Mouse (Mus musculus): ENCODE results near the gene AC131692.1. TPM values are rescaled to one million over a fixed set of nuclear protein-coding genes. Genes with fewer than 3 reads are reported as not detected.

The AC131692.1 gene
- polyA plus RNA-seq, 1 experiment from 2014 or later: not detected

- H3K4me1 ChIP-seq (replicated peaks): no peaks in the 10 kb centered on the region
- H3K4me3 ChIP-seq (replicated peaks): no peak overlapping the region
- WGBS: 81% methylated on average over 6 of the region's 6 CpGs
- H3K9me3 ChIP-seq: no peaks in the 10 kb centered on the region
- H3K27ac ChIP-seq: no peak overlapping the region
- H3K27me3 ChIP-seq: no peaks in the 10 kb centered on the region
- H3K9ac ChIP-seq (replicated peaks): no peak overlapping the region
- ATAC-seq: no peak
- no peak overlapping the region for H3K4me2 ChIP-seq (replicated peaks)
- no peaks in the 10 kb centered on the region; the same call in 1 of the 2 replicates for H3K36me3 ChIP-seq
These were observed 8.1 kb downstream of the AC131692.1 start for GRCm38 (mm10) chr19:6102169-6102853.

- no peak overlapping the region for H3K4me2 ChIP-seq (replicated peaks)
- H3K4me1 ChIP-seq (replicated peaks): no peaks in the 10 kb centered on the region
- 75% methylated on average over 4 of the region's 4 CpGs for WGBS
- no peak overlapping the region for H3K4me3 ChIP-seq (replicated peaks)
- H3K9ac ChIP-seq (replicated peaks): 0 out of 2 replicates have a peak overlapping the region, but pooled peaks have one; percentile 1
- no peaks in the 10 kb centered on the region for H3K36me3 ChIP-seq
- no peaks in the 10 kb centered on the region for H3K27me3 ChIP-seq
- no peak overlapping the region for H3K27ac ChIP-seq
- no peak for ATAC-seq
- no peaks in the 10 kb centered on the region for H3K9me3 ChIP-seq
These were observed 10.3 kb downstream of the AC131692.1 start for GRCm38 (mm10) chr19:6104476-6104875.

- no peak within 1 kb of the TSS for H3K27ac ChIP-seq
- 89% methylated on average over 7 of the region's 7 CpGs for WGBS
- H3K4me2 ChIP-seq (replicated peaks): no peak within 1 kb of the TSS
- H3K27me3 ChIP-seq: no peaks in the 10 kb centered on the region
- H3K4me1 ChIP-seq (replicated peaks): no peaks in the 10 kb centered on the region
- H3K9ac ChIP-seq (replicated peaks): 0 out of 2 replicates have a peak within 1 kb of the TSS, but pooled peaks have one; percentile 1
- H3K36me3 ChIP-seq: no peaks in the 10 kb centered on the region
- no peak for ATAC-seq
- H3K4me3 ChIP-seq (replicated peaks): no peak within 1 kb of the TSS
- H3K9me3 ChIP-seq: no peaks in the 10 kb centered on the region
These were observed 11.4 kb downstream of the AC131692.1 start, which contains the start of gene Naaladl1 for GRCm38 (mm10) chr19:6105586-6105985. Naaladl1 (plus strand) TSS chr19:6105782.

- ATAC-seq: no peak
- Histone ChIP-seq H3K4me3 (replicated peaks) (no peak overlapping the region), H3K36me3 (peaks cover 42% of the 10 kb centered on the region), H3K9ac (replicated peaks) (no peak overlapping the region), H3K4me1 (replicated peaks) (peaks cover 17% of the 10 kb centered on the region), H3K27me3 (no peaks in the 10 kb centered on the region), H3K4me2 (replicated peaks) (no peak overlapping the region), H3K9me3 (no peaks in the 10 kb centered on the region), H3K27ac (no peak overlapping the region)
- WGBS: 73% methylated on average over 6 of the region's 6 CpGs
These were observed 18.9 kb downstream of the AC131692.1 start for GRCm38 (mm10) chr19:6113116-6113515.

GRCm38 (mm10) chr19:6116113-6116850, 22.1 kb downstream of the AC131692.1 start:
- Histone ChIP-seq H3K36me3 (peaks cover 47% of the 10 kb centered on the region), H3K27me3 (no peaks in the 10 kb centered on the region), H3K4me3 (replicated peaks) (peak overlapping the region; percentile 85), H3K4me1 (replicated peaks) (peaks cover 32% of the 10 kb centered on the region), H3K4me2 (replicated peaks) (peak overlapping the region; percentile 89; the same call in 1 of the 2 replicates), H3K9ac (replicated peaks) (peak overlapping the region; percentile 53), H3K9me3 (no peaks in the 10 kb centered on the region), H3K27ac (no peak overlapping the region)
- WGBS: 92% methylated on average over 15 of the region's 15 CpGs
- no peak for ATAC-seq

GRCm38 (mm10) chr19:6117346-6117985, 23.2 kb downstream of the AC131692.1 start:
- H3K9ac ChIP-seq (replicated peaks): peak overlapping the region; percentile 92
- H3K4me2 ChIP-seq (replicated peaks): peak overlapping the region; percentile 89
- no peak for ATAC-seq
- 5% methylated on average over 32 of the region's 32 CpGs for WGBS
- H3K9me3 ChIP-seq: no peaks in the 10 kb centered on the region
- H3K4me1 ChIP-seq (replicated peaks): peaks cover 32% of the 10 kb centered on the region
- peak overlapping the region; percentile 93 for H3K27ac ChIP-seq
- H3K4me3 ChIP-seq (replicated peaks): peak overlapping the region; percentile 85
- H3K27me3 ChIP-seq: no peaks in the 10 kb centered on the region
- peaks cover 47% of the 10 kb centered on the region for H3K36me3 ChIP-seq

- peak; percentile 89 for ATAC-seq
- WGBS: under 1% methylated on average over 67 of the region's 77 CpGs
- peaks cover 32% of the 10 kb centered on the region for H3K4me1 ChIP-seq (replicated peaks)
- H3K36me3 ChIP-seq: peaks cover 40% of the 10 kb centered on the region
- H3K9me3 ChIP-seq: no peaks in the 10 kb centered on the region
- no peaks in the 10 kb centered on the region for H3K27me3 ChIP-seq
- peak within 1 kb of the TSS; percentile 85 for H3K4me3 ChIP-seq (replicated peaks)
- peak within 1 kb of the TSS; percentile 93 for H3K27ac ChIP-seq
- peak within 1 kb of the TSS; percentile 92 for H3K9ac ChIP-seq (replicated peaks)
- peak within 1 kb of the TSS; percentile 89 for H3K4me2 ChIP-seq (replicated peaks)
These were observed 23.9 kb downstream of the AC131692.1 start, which contains the start of gene Sac3d1 for GRCm38 (mm10) chr19:6117986-6118676. Sac3d1 (minus strand) TSS chr19:6118650.

GRCm38 (mm10) chr19:6118677-6119185, 24.5 kb downstream of the AC131692.1 start:
- Histone ChIP-seq H3K4me2 (replicated peaks) (peak overlapping the region; percentile 89), H3K9ac (replicated peaks) (peak overlapping the region; percentile 92), H3K4me3 (replicated peaks) (peak overlapping the region; percentile 85), H3K36me3 (peaks cover 35% of the 10 kb centered on the region), H3K4me1 (replicated peaks) (peaks cover 37% of the 10 kb centered on the region), H3K27ac (peak overlapping the region; percentile 93), H3K27me3 (no peaks in the 10 kb centered on the region), H3K9me3 (no peaks in the 10 kb centered on the region)
- ATAC-seq: peak; percentile 68
- 1% methylated on average over 8 of the region's 8 CpGs for WGBS

GRCm38 (mm10) chr19:6121761-6122160, 27.5 kb downstream of the AC131692.1 start:
- no peak for ATAC-seq
- H3K9me3 ChIP-seq: no peaks in the 10 kb centered on the region
- H3K4me3 ChIP-seq (replicated peaks): no peak overlapping the region
- H3K4me2 ChIP-seq (replicated peaks): no peak overlapping the region
- H3K9ac ChIP-seq (replicated peaks): peak overlapping the region; percentile 7; the same call in 1 of the 2 replicates
- no peaks in the 10 kb centered on the region for H3K27me3 ChIP-seq
- no peak overlapping the region for H3K27ac ChIP-seq
- H3K4me1 ChIP-seq (replicated peaks): peaks cover 30% of the 10 kb centered on the region
- WGBS: 40% methylated on average over 19 of the region's 19 CpGs
- H3K36me3 ChIP-seq: 0 out of 2 replicates have a peak, but pooled peaks cover 8% of the 10 kb centered on the region

GRCm38 (mm10) chr19:6123330-6123729, 29.1 kb downstream of the AC131692.1 start:
- Histone ChIP-seq H3K4me1 (replicated peaks) (peaks cover 23% of the 10 kb centered on the region), H3K9ac (replicated peaks) (no peak overlapping the region; the same call in 1 of the 2 replicates), H3K27ac (no peak overlapping the region; the same call in 1 of the 2 replicates), H3K36me3 (0 out of 2 replicates have a peak, but pooled peaks cover 8% of the 10 kb centered on the region), H3K4me3 (replicated peaks) (no peak overlapping the region), H3K4me2 (replicated peaks) (no peak overlapping the region), H3K9me3 (no peaks in the 10 kb centered on the region), H3K27me3 (no peaks in the 10 kb centered on the region)
- WGBS: 78% methylated on average over 8 of the region's 8 CpGs
- no peak for ATAC-seq

- H3K36me3 ChIP-seq: 0 out of 2 replicates have a peak, but pooled peaks cover 8% of the 10 kb centered on the region
- no peak overlapping the region for H3K4me3 ChIP-seq (replicated peaks)
- 79% methylated on average over 2 of the region's 2 CpGs for WGBS
- H3K4me2 ChIP-seq (replicated peaks): no peak overlapping the region
- ATAC-seq: no peak
- no peak overlapping the region for H3K9ac ChIP-seq (replicated peaks)
- no peaks in the 10 kb centered on the region for H3K9me3 ChIP-seq
- H3K4me1 ChIP-seq (replicated peaks): peaks cover 14% of the 10 kb centered on the region
- H3K27me3 ChIP-seq: no peaks in the 10 kb centered on the region
- H3K27ac ChIP-seq: no peak overlapping the region; the same call in 1 of the 2 replicates
These were observed 30.7 kb downstream of the AC131692.1 start for GRCm38 (mm10) chr19:6124898-6125297.

Data from midbrain, embryonic 13.5 days (tissue).